Mouse (Mus musculus) embryonic facial prominence, embryonic 11.5 days (tissue): ENCODE data around the gene Gm21411. TPM values are rescaled to one million over a fixed set of nuclear protein-coding genes. Genes with fewer than 3 reads are reported as not detected.
A peak's percentile ranks its signal among the peaks of the same experiment; 100 is the strongest.
"Not testable (repeated sequence)": the region's sequence is repeated elsewhere in the genome, so short reads cannot be mapped to it uniquely, and the experiment has no call there.

Experiments used
- ATAC-seq: fragments of 200-750 bp; cut with Nextera tagmentation; replicated peaks from 2 replicates; pipeline ENCODE4 v1.8.0; 2017; ENCODE audit warnings: low read depth; ENCODE audit not compliant: insufficient number of reproducible peaks, low FRiP score, low TSS enrichment
- DNase-seq: peaks from one replicate; pipeline ENCODE4 v3.0.0-alpha.2; 2015; ENCODE audit warnings: low spot score
- H3K27ac ChIP-seq: fragments of 300-500 bp; sonication (generic); replicated peaks from 2 replicates; pipeline ENCODE4 v1.5.1; 2014; ENCODE audit warnings: mild to moderate bottlenecking, low read depth, low read length, control low read depth
- H3K27me3 ChIP-seq: fragments of 300-500 bp; sonication (generic); 2 replicates; pipeline ENCODE4 v1.6.1; 2014; ENCODE audit warnings: mild to moderate bottlenecking, low read length, moderate library complexity, mixed read lengths; ENCODE audit not compliant: control insufficient read depth, insufficient read depth
- H3K36me3 ChIP-seq: fragments of 300-500 bp; sonication (generic); replicated peaks from 2 replicates; pipeline ENCODE4 v1.6.1; 2014; ENCODE audit warnings: low read depth, mild to moderate bottlenecking, low read length, moderate library complexity, mixed read lengths; ENCODE audit not compliant: control insufficient read depth, insufficient read depth
- H3K4me1 ChIP-seq: fragments of 300-500 bp; sonication (generic); 2 replicates; pipeline ENCODE4 v1.6.1; 2014; ENCODE audit warnings: low read length, mixed read lengths; ENCODE audit not compliant: control insufficient read depth, insufficient read depth
- H3K4me2 ChIP-seq: fragments of 300-500 bp; sonication (generic); 2 replicates; pipeline ENCODE4 v1.6.1; 2014; ENCODE audit warnings: low read depth, mild to moderate bottlenecking, control low read depth, low read length, moderate library complexity
- H3K4me3 ChIP-seq: fragments of 300-500 bp; sonication (generic); 2 replicates; pipeline ENCODE4 v1.5.1; 2014; ENCODE audit warnings: low read depth, low read length, control low read depth
- H3K9ac ChIP-seq: fragments of 300-500 bp; sonication (generic); replicated peaks from 2 replicates; pipeline ENCODE4 v1.6.1; 2014; ENCODE audit warnings: mild to moderate bottlenecking, control low read depth, low read length
- H3K9me3 ChIP-seq: fragments of 300-500 bp; sonication (generic); replicated peaks from 2 replicates; pipeline ENCODE4 v1.6.1; 2016; ENCODE audit warnings: mild to moderate bottlenecking, low read length, inconsistent platforms, mixed read lengths; ENCODE audit not compliant: control insufficient read depth
- WGBS: fragments of 180-500 bp; shearing (Covaris S2); extraction: QIAGEN DNeasy Blood & Tissue Kit; methylation state at CpG from one replicate; pipeline ENCODE4 v1.1.7; 2014; 5-methylcytosine and 5-hydroxymethylcytosine counted together
- polyA plus RNA-seq: library from polyadenylated mRNA; unstranded; fragments of >200 nt; fragmentation: Nextera tagmentation; extraction: Ambion mirVana; gene quantifications from 2 replicates; pipeline ENCODE4 v1.2.1, GENCODE M21; 2014

Gm21411 gene
- polyA plus RNA-seq, result not detected in 2 replicates

DNA sequence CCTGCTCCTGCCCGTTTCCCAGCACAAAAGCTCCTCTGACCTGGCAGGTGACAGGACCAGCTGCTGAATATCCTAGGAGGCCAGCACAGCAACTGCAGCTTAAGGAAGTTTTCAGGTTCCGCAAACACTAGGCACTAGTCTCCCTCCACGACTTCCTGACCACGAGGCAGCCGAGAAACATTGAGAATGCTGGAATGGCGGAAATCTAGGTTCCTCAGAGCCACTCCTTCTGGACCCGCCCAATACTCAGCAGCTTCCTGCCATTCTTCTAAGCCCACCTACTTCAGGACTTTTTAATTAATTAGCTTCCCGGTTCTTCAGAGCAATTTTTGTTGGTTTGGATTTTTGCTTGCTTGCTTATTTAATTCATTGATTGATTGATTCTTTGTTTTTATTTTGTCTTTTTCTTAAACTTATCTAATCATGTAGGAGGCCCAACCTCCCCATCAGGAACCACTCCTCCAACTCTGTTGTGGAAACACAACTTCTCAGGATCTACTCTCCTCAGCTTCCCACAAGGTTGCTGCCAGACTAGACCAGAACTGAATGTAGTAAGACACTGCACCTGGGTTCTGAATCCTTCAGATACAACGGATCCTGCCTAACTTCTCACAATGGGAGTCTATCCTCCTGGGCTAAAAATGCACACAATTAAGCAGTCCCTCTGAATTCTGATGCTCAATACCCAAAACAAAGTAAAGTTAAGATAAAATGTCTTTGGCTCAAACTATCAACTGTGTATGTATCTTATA, at the start of gene Gm21411:
Gm21411 (minus strand) TSS at position 205 of the 752 bp plus-strand sequence.
- H3K4me2 ChIP-seq, H3K9ac ChIP-seq, ATAC-seq, DNase-seq, H3K36me3 ChIP-seq, H3K27me3 ChIP-seq, H3K9me3 ChIP-seq, H3K4me1 ChIP-seq, H3K27ac ChIP-seq, H3K4me3 ChIP-seq: not testable (repeated sequence)
- WGBS, result 79% methylated on average over 9 of the region's 9 CpGs

DNA sequence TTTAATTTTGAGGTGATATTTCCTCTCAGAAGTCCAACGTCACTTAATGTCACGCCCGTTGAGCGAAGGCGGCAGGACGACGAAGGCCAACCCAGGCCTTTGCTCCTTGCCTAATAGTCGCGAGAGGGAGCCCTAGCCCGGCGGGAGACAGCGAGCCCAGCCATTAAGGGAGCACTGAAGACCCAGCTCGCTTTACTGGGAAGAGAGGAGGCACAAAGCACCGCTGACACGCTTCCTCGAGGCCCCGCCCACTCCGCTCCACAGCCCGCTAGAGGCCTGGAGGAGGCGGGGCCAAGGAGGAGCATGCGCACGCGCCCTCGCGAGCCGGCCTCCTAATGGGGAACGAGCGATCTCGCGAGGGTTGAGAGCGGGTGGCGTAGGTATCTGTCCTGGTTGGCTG, 32.3 kb upstream of the Gm21411 start:
- not testable (repeated sequence) for H3K27ac ChIP-seq, H3K27me3 ChIP-seq, DNase-seq, H3K9me3 ChIP-seq, H3K4me2 ChIP-seq, H3K9ac ChIP-seq, H3K36me3 ChIP-seq, H3K4me1 ChIP-seq, H3K4me3 ChIP-seq, ATAC-seq
- 59% methylated on average over 32 of the region's 32 CpGs for WGBS

GRCm38 (mm10) chr4:146932311-146933082, 23.1 kb upstream of the Gm21411 start:
- DNase-seq, result peak; percentile 2
- peak overlapping the region; percentile 51 for H3K4me2 ChIP-seq
- peaks cover 2% of the 10 kb centered on the region; the same call in 1 of the 2 replicates for H3K9me3 ChIP-seq
- ATAC-seq, result peak; percentile 65; the same call in 1 of the 2 replicates
- peak overlapping the region; percentile 34 for H3K9ac ChIP-seq
- H3K4me1 ChIP-seq, result no peaks in the 10 kb centered on the region
- H3K27me3 ChIP-seq, result no peaks in the 10 kb centered on the region; the same call in 1 of the 2 replicates
- H3K4me3 ChIP-seq, result peak overlapping the region; percentile 25
- H3K36me3 ChIP-seq, result no peaks in the 10 kb centered on the region
- 6% methylated on average over 59 of the region's 77 CpGs for WGBS
- no peak overlapping the region for H3K27ac ChIP-seq

GRCm38 (mm10) chr4:146915196-146915595, 5.8 kb upstream of the Gm21411 start:
- no peaks in the 10 kb centered on the region for H3K36me3 ChIP-seq
- H3K4me2 ChIP-seq, result no peak overlapping the region
- no peak overlapping the region for H3K27ac ChIP-seq
- H3K4me1 ChIP-seq, result no peaks in the 10 kb centered on the region
- no peaks in the 10 kb centered on the region for H3K27me3 ChIP-seq
- no peak overlapping the region for H3K9ac ChIP-seq
- 85% methylated on average over 3 of the region's 3 CpGs for WGBS
- H3K4me3 ChIP-seq, result no peak overlapping the region
- H3K9me3 ChIP-seq, result 0 out of 2 replicates have a peak, but pooled peaks cover 3% of the 10 kb centered on the region
- ATAC-seq (no peak), DNase-seq (no peak)

GRCm38 (mm10) chr4:146908131-146908530, 1.3 kb downstream of the Gm21411 start:
- H3K27ac ChIP-seq, H3K9me3 ChIP-seq, H3K4me3 ChIP-seq, H3K4me1 ChIP-seq, H3K4me2 ChIP-seq, H3K36me3 ChIP-seq, ATAC-seq, H3K27me3 ChIP-seq, H3K9ac ChIP-seq, DNase-seq: not testable (repeated sequence)
- WGBS, result 96% methylated on average over 1 of the region's 1 CpGs

DNA sequence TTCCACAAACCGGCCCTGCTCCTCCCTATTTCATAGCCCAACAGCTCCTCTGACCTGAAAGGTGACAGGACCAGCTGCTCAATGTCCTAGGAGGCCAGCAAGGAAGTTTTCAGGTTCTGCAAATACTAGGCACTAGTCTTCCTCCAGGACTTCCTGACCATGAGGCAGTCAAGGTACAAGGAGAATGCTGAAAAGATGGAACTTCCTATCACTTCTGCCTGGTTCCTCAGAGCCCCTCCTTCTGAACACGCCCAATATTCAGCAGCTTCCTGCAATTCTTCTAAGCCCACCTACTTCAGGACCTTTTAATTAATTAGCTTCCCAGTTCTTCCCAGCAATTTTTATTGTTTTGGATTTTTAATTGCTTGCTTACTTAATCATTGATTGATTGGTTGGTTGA, 4.6 kb downstream of the Gm21411 start:
- not testable (repeated sequence) for H3K9ac ChIP-seq, H3K27ac ChIP-seq, H3K4me2 ChIP-seq, H3K36me3 ChIP-seq, ATAC-seq, H3K9me3 ChIP-seq, H3K27me3 ChIP-seq, H3K4me3 ChIP-seq, H3K4me1 ChIP-seq, DNase-seq
- 76% methylated on average over 2 of the region's 2 CpGs for WGBS

DNA sequence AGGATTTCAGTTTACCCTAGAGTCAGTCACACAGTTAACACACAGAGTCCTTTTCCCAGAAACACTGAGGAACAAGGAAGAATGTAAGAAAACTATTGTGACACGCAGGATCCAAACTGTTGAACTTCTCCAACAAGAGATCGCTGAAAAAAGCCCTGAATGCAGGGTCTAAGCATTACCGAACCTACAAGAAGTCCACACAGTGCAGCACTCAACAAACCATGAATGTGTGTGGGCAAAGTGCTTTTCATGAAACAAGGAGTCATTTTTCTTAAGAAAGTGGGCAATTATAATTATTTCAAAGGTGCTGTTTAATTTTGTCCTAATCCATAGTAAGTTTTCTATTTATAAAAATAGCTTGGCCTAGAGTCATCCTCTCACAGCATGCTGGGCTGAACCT, 6.3 kb downstream of the Gm21411 start:
- ATAC-seq, H3K4me3 ChIP-seq, H3K9me3 ChIP-seq, H3K36me3 ChIP-seq, DNase-seq, H3K27ac ChIP-seq, H3K4me2 ChIP-seq, H3K4me1 ChIP-seq, H3K27me3 ChIP-seq, H3K9ac ChIP-seq: not testable (repeated sequence)
- WGBS, result 57% methylated on average over 3 of the region's 3 CpGs
